Mouse (Mus musculus): ENCODE data around the gene Slc25a17.

Slc25a17 gene

GRCm38 (mm10) chr15:81360345-81361021, at the start of gene Slc25a17:
Gene Slc25a17, minus strand, starts transcription at chr15:81360812.
- DNase-seq (ENCODE audit: low spot score in 2 of 2), result peak; percentile 97

DNA sequence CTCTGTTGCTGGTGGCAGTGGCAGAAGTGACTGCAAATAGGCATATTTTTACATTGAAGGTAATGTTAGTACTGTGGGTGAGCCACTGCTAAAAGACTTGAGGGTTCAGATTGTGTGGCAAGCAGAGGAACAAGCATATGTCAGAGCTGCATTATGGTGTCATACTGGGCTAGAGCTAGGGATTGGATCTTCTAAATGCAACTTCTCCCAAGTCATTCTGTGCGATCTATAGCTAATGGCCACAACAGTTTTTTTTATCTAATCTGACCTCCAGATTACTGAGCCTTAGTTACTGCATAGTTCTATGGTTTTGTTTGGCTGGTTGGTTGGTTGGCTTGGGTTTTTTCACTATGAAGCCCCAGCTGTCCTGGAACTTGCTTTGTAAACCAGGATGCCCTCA, 47.6 kb upstream of the Slc25a17 start, which contains the start of gene Dnajb7:
TSS of gene Dnajb7 (minus strand) at position 101 of the 400 bp plus-strand sequence.
- DNase-seq (ENCODE audit: low spot score in 2 of 2), result no peak

DNA sequence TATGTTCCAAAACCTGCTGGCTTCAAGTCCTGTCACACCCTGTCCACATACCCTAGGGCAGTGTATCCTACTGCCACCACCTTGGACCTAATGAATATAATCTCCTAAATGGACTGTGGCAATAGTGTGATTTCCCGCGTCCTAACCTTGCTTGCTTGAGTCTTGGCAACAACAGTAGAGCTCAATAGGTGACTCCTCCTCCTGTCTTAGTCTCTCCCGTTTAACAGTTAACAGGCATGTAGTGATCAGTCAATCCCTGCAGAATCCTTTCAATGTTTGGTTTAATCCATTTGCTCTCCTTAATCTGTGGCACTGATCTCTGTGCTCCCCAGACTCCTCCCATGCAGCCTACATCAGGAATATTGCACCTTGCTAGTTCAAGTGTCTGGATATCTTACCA, 44.4 kb upstream of the Slc25a17 start:
- no peak for DNase-seq (ENCODE audit: low spot score in 2 of 2)

- peak; percentile 97 for DNase-seq (ENCODE audit: low spot score in 2 of 2)
Measured at GRCm38 (mm10) chr15:81399638-81400315, 39.2 kb upstream of the Slc25a17 start, which contains the start of the genes St13 and Xpnpep3. Gene St13, minus strand, starts transcription at chr15:81400077. Gene Xpnpep3, plus strand, starts transcription at chr15:81400138.

- DNase-seq (ENCODE audit: low spot score in 2 of 2), result no peak
Measured at GRCm38 (mm10) chr15:81399297-81399637, 38.7 kb upstream of the Slc25a17 start.

- no peak for DNase-seq (ENCODE audit: low spot score in 2 of 2)
Measured at GRCm38 (mm10) chr15:81398189-81398588, 37.6 kb upstream of the Slc25a17 start.

DNA sequence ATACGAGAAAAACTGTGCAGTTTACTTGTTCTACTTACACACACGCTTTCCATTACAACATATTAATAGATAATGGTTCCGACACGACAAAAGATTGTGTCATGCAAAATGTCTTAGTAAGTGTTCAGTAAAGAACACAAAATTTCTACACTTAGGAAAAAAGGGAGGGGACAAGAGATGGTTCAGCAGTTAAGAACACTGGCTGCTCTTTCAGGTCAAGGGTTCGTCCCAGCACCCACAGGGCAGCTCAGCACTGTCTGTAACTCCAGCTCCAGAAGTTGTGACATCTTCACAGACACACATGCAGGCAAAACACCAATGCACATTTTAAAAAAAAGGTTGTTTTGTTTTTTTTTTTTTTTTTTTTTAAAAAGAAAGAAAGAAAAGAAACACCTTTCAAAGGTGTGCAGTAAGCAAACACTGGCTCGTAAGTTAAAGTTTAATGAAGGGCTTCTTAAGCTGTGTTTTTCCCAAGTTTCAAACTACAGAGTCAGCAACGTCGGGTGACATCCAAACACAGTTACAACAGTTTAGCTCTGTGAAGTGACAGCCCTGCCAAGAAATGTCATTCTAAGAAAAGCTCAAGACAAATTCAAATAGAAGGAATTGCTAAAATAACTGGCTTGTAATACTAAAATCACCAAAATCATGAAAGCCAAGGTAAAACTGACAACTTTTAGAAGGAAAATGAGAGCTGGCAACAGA, 33.8 kb upstream of the Slc25a17 start:
- DNase-seq (ENCODE audit: low spot score in 2 of 2), result no peak

DNA sequence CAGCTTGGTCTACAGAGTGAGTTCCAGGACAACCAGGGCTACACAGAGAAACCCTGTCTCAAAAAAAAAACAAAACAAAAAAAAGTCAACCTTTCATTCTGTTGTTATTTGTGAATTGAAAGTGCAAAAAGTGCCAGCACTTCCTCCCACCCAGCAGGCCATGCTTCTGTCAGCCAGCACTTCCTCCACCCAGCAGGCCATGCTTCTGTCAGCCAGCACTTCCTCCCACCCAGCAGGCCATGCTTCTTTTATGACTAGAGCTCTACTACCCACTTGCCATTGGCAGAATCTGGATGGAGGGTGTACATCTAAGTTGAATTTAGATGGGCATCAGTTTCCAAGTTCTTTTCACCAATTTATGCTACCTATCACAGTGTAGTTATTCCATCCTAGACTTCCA, 32.4 kb upstream of the Slc25a17 start:
- DNase-seq (ENCODE audit: low spot score in 2 of 2), result peak in 1 of 2 experiments; percentile 33

DNA sequence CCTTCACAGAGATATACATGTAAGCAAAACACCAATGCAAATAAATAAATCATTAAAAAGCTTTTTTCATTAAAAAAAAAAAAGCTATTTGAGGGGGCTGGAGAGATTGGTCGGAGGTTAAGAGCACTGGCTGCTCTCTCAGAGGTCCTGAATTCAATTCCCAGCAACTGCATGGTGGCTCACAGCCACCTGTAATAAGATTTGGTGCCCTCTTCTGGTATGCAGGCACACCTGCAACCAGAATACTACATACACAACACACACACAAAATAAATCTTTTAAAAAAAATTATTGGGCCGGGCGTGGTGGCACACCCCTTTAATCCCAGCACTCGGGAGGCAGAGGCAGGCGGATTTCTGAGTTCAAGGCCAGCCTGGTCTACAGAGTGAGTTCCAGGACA, 25.7 kb upstream of the Slc25a17 start:
- DNase-seq (ENCODE audit: low spot score in 2 of 2), result no peak

DNA sequence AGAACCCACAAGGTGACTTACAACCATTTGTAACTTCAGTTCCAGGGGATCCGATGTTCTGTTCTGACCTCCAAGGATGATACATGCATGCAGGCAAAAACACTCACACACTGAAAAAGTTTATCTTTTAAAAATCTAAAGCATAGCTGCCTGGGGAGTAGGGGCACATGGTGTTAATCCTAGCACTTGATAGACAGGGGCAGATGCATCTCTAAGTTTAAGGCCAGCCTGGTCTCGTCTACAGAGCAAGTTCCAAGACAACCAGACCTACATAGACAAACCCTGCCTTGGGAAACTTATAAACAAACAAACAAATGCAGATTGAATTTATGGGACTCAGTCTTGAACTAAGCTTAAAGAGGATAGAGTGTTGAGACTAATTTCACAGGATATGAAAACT, 18.2 kb upstream of the Slc25a17 start:
- no peak for DNase-seq (ENCODE audit: low spot score in 2 of 2)

DNA sequence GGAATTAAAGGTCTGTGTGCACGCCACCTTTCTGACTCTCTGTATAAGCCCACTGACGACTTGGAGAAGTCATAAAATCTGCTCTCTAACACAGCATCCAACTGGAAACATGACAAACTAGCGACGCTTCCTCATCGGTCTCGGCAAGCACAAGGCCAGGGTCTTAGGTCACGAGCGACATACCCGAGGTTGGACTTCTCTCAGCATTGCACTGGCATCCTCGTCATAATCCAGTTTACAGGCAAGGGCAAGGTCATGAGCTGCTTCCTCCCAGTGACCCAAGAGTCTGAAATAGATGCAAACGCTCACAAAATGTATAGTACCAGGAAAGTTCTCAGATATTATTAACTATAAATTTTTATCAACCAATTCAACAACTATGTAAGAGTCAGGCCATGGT, 14.0 kb upstream of the Slc25a17 start:
- DNase-seq (ENCODE audit: low spot score in 2 of 2), result no peak

DNA sequence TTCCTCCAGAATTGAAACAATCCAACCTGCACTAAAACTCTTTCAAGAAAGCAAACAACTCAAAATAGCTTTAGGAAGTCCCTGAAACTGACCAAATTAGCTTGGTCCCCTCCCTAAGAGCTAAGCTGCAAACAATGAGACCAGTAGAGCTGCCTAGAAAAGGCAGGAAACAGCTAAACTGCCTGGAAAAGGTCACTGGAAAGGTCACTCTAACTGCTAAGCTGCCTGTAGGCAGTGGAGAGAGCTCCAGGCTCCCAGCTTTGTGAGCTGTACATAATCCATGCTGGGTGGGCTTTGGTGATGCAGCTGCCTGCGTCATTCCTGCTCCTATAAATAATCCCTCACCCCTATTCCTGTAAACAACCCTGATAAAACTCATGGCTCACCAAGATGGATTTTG, 9.7 kb upstream of the Slc25a17 start:
- no peak for DNase-seq (ENCODE audit: low spot score in 2 of 2)

DNA sequence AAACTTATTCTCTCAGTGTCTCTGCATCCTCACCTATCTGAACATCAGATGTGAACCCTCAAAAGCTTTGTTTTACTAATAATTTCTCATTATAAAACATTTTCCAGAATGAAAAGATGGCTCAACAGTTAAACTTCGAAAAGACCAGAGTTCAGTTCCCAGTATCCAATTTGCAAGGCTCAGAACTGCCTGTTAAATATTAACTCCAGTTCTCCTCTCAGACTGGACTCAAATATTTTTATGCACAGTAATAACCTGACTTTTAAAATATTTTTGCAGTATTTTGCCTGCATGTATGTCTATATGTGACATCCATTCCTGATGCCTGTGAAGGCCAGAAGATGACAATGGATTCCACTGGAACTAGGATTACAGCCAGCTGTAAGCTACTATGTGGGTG, 8.0 kb upstream of the Slc25a17 start:
- no peak for DNase-seq (ENCODE audit: low spot score in 2 of 2)

DNA sequence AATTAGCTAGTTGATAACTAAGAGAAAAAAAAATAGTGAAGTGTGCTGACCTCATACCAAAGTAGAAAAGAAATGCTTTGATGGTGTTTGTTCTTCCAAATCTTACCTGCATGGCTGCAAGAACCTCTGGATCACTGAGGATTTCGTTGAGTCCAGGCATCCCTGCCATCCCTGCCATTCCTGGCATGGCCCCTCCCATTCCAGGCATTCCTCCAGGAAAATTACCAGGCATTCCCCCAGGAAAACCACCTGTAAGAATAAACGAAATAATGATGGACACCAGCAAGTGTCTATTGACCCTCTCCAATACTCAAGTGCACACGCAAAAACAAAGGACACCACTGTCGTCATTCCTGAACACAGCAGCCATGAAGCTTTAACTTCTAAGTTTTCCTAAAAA, 5.6 kb upstream of the Slc25a17 start:
- DNase-seq (ENCODE audit: low spot score in 2 of 2), result no peak

DNA sequence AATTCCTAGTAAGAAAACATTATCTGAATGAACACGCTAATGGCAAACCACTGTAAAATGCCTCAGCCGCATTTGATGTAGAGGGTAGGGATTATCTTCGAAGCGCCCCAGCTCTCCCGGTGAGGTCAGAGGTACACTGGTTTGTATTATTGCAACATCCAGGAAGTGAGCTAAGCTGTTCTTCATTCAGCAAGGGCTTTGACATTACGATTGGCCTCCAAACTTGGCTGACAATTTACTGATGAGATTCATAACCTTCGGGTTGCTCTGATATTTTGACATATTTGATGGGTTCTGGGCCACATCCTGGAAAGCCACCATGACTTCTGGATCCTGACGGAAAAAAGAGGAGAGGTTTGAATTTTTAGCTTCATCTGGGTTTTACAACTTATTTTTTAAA, 4.6 kb upstream of the Slc25a17 start:
- no peak for DNase-seq (ENCODE audit: low spot score in 2 of 2)

DNA sequence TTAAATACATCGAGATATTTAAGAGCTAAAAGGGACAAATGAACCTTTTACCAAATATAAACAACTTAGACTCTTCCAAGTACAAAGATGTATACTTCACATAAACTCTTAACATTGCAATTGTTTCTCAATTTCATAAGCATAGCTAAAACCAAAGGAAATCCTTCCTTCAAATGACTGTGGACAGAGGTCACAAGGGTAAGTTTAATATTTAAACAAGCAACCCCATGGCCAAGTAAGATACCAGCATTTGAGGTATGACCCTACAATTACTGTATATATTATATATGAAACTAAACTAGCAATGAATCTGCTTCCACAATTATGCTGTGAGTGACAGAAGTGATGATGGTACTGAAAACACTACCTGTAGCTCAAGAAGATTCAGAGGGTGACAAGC, 3.7 kb upstream of the Slc25a17 start:
- DNase-seq (ENCODE audit: low spot score in 2 of 2), result no peak

DNA sequence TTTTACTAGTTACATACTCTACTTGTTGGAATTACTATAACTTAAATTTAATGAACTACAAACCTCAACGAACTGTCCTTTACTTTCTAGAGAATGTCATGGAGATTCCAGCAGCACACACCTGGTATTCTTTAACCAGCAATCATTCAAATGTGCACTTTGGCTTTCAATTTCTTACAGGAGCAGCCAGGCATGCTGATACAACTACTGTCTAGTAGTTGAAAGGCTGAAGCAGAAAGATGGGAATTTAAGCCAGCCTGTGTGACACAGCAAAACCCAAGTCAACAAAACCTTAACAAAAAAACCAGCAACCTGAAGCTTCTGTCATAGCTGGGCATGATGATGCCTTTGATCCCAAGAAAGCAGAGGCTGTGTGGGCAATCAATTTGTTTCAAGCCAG, 1.9 kb upstream of the Slc25a17 start:
- DNase-seq (ENCODE audit: low spot score in 2 of 2), result no peak

GRCm38 (mm10) chr15:81361417-81362015, 904 bp upstream of the Slc25a17 start:
- no peak for DNase-seq (ENCODE audit: low spot score in 2 of 2)

- DNase-seq (ENCODE audit: low spot score in 2 of 2), result no peak
Measured at GRCm38 (mm10) chr15:81361022-81361404, 401 bp upstream of the Slc25a17 start.

- DNase-seq (ENCODE audit: low spot score in 2 of 2), result no peak
Measured at GRCm38 (mm10) chr15:81359421-81359820, 1.2 kb downstream of the Slc25a17 start.

GRCm38 (mm10) chr15:81358943-81359342, 1.7 kb downstream of the Slc25a17 start:
- DNase-seq (ENCODE audit: low spot score in 2 of 2), result no peak

- no peak for DNase-seq (ENCODE audit: low spot score in 2 of 2)
Measured at GRCm38 (mm10) chr15:81356946-81357345, 3.7 kb downstream of the Slc25a17 start.
